Mouse (Mus musculus): ENCODE results near the gene Nat9. TPM values are rescaled to one million over a fixed set of nuclear protein-coding genes. Genes with fewer than 3 reads are reported as not detected.

The Nat9 gene
- polyA plus RNA-seq, 1 experiment from 2014 or later: 24.1 TPM

GRCm38 (mm10) chr11:115226811-115227491 lies 39.3 kb upstream of the Nat9 start:
- Histone ChIP-seq H3K27me3 (peaks cover 5% of the 10 kb centered on the region), H3K27ac (replicated peaks) (peak overlapping the region; percentile 52), H3K4me1 (replicated peaks) (peaks cover 89% of the 10 kb centered on the region)

DNA sequence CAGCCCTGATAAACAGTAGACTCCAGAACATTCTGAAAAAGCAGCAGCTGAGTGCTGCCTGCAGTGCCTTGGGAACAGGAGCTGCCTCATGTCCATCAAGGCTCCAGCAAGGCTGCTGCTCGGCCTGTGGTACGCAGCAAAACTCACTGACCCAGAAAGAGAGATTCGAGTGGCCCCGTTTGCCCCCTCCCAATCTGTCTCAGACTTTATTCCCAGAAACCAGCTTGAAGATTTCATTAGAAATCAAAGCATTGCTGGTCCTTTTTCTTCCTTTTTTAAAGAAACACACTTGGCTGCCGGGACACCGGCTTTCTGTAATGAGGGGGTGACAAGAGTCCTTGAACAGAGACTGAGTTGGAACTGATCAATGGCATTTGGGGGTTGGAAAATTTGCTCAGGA lies 37.6 kb upstream of the Nat9 start:
- no peak overlapping the region for H3K27ac ChIP-seq (replicated peaks)
- 69% methylated on average over 6 of the region's 6 CpGs for WGBS
- peaks cover 80% of the 10 kb centered on the region for H3K4me1 ChIP-seq (replicated peaks)
- H3K9me3 ChIP-seq: no peaks in the 10 kb centered on the region
- no peak overlapping the region for H3K9ac ChIP-seq
- no peaks in the 10 kb centered on the region for H3K36me3 ChIP-seq
- H3K4me2 ChIP-seq: no peak overlapping the region
- H3K4me3 ChIP-seq: no peak overlapping the region
- ATAC-seq (ENCODE audit: low read depth): no peak
- peaks cover 5% of the 10 kb centered on the region for H3K27me3 ChIP-seq

More at GRCm38 (mm10) chr11:115226811-115227491, 39.3 kb upstream of the Nat9 start:
- Histone ChIP-seq H3K4me2 (no peak overlapping the region), H3K9ac (0 out of 2 replicates have a peak overlapping the region, but pooled peaks have one; percentile 17), H3K4me3 (no peak overlapping the region), H3K36me3 (no peaks in the 10 kb centered on the region), H3K9me3 (no peaks in the 10 kb centered on the region)
- 33% methylated on average over 14 of the region's 14 CpGs for WGBS
- ATAC-seq (ENCODE audit: low read depth): 0 out of 2 replicates have a peak, but pooled peaks have one; percentile 28

GRCm38 (mm10) chr11:115224889-115225288 lies 37.2 kb upstream of the Nat9 start:
- no peak overlapping the region for H3K9ac ChIP-seq
- ATAC-seq (ENCODE audit: low read depth): no peak
- no peak overlapping the region for H3K4me3 ChIP-seq
- no peaks in the 10 kb centered on the region for H3K9me3 ChIP-seq
- H3K36me3 ChIP-seq: no peaks in the 10 kb centered on the region
- 40% methylated on average over 8 of the region's 8 CpGs for WGBS
- H3K27ac ChIP-seq (replicated peaks): no peak overlapping the region
- H3K4me2 ChIP-seq: no peak overlapping the region
- peaks cover 78% of the 10 kb centered on the region for H3K4me1 ChIP-seq (replicated peaks)
- H3K27me3 ChIP-seq: peaks cover 5% of the 10 kb centered on the region

- WGBS: 79% methylated on average over 6 of the region's 6 CpGs
- no peak overlapping the region for H3K27ac ChIP-seq (replicated peaks)
- H3K9me3 ChIP-seq: no peaks in the 10 kb centered on the region
- H3K27me3 ChIP-seq: peaks cover 14% of the 10 kb centered on the region
- peaks cover 68% of the 10 kb centered on the region for H3K4me1 ChIP-seq (replicated peaks)
- H3K36me3 ChIP-seq: no peaks in the 10 kb centered on the region
- no peak overlapping the region for H3K9ac ChIP-seq
- H3K4me3 ChIP-seq: no peak overlapping the region
- no peak overlapping the region for H3K4me2 ChIP-seq
- no peak for ATAC-seq (ENCODE audit: low read depth)
Measured at GRCm38 (mm10) chr11:115223877-115224276, 36.2 kb upstream of the Nat9 start.

DNA sequence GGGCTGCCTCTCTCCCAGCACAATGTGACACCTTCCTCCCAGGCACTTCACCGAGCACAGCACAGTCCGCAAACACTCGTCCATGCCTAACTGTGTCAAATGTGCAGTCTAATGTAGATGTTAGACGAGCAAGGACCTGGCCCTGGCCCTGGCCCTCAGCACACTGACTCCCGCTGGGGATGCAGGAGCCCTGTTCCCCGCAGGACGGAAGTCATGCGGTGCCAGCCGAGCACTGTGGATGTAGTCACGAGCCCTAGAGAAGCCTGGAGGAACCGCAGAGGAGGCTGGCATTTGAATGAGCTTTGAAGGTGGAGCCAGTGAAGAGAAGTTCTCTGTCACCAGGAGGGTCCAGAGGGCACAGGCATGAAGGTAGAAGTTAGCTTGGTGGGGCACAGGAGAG lies 35.8 kb upstream of the Nat9 start:
- H3K27ac ChIP-seq (replicated peaks): no peak overlapping the region
- H3K9me3 ChIP-seq: no peaks in the 10 kb centered on the region
- peaks cover 14% of the 10 kb centered on the region for H3K27me3 ChIP-seq
- no peaks in the 10 kb centered on the region for H3K36me3 ChIP-seq
- ATAC-seq (ENCODE audit: low read depth): no peak
- H3K4me3 ChIP-seq: no peak overlapping the region
- WGBS: 69% methylated on average over 11 of the region's 11 CpGs
- H3K4me2 ChIP-seq: no peak overlapping the region
- peaks cover 64% of the 10 kb centered on the region for H3K4me1 ChIP-seq (replicated peaks)
- no peak overlapping the region for H3K9ac ChIP-seq

DNA sequence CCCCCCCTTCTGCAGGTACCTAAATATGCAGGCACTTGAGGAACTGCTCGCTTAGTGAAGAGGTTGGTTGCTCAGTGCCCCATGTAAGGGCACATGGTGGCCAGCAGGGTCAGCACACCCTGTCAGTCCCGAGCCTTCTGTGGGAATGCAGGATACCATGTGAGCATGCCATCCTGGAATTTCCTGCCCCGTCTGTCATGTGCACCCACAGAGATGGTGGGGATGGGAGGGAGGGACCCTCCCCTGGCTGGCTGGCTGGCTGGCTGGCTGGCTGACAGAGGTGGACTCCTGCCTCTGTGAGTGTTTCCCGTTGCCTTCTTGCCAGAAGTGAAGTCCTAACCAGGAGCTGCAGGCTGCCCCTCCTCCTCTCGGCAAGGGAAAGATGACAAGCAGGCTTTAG lies 34.9 kb upstream of the Nat9 start:
- Histone ChIP-seq H3K4me3 (no peak overlapping the region), H3K4me2 (no peak overlapping the region), H3K27ac (replicated peaks) (no peak overlapping the region), H3K4me1 (replicated peaks) (peaks cover 64% of the 10 kb centered on the region), H3K36me3 (no peaks in the 10 kb centered on the region), H3K9ac (no peak overlapping the region), H3K9me3 (no peaks in the 10 kb centered on the region), H3K27me3 (peaks cover 14% of the 10 kb centered on the region)
- ATAC-seq (ENCODE audit: low read depth): no peak
- 49% methylated on average over 5 of the region's 5 CpGs for WGBS

- no peak overlapping the region for H3K27ac ChIP-seq (replicated peaks)
- no peak overlapping the region for H3K4me2 ChIP-seq
- H3K4me1 ChIP-seq (replicated peaks): peaks cover 64% of the 10 kb centered on the region
- WGBS: 54% methylated on average over 12 of the region's 12 CpGs
- H3K27me3 ChIP-seq: peaks cover 14% of the 10 kb centered on the region
- no peak for ATAC-seq (ENCODE audit: low read depth)
- no peak overlapping the region for H3K9ac ChIP-seq
- H3K9me3 ChIP-seq: no peaks in the 10 kb centered on the region
- H3K36me3 ChIP-seq: no peaks in the 10 kb centered on the region
- no peak overlapping the region for H3K4me3 ChIP-seq
Measured at GRCm38 (mm10) chr11:115222077-115222476, 34.4 kb upstream of the Nat9 start.

DNA sequence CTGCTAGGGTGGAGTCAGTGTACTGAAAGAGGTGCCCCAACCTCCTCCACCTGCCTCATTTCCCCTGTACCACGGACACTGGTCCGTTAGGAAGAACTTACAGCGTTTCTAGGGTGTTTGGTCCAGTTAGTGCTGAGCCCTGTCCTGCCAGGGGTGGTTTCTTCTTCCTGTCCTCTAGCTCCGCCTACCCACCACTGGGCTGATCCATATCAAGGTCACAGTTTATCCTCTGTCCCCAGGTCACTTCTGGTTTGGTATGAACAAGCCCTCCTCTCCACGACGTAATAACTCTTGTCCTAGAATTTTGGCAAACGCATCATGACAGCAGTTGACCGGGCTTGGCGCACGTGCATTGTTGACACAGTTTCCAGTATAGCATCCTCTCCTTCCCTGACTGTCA lies 32.0 kb upstream of the Nat9 start:
- H3K4me1 ChIP-seq (replicated peaks): peaks cover 45% of the 10 kb centered on the region
- no peak overlapping the region for H3K9ac ChIP-seq
- no peak for ATAC-seq (ENCODE audit: low read depth)
- WGBS: 92% methylated on average over 10 of the region's 10 CpGs
- H3K4me2 ChIP-seq: no peak overlapping the region
- no peak overlapping the region for H3K27ac ChIP-seq (replicated peaks)
- no peaks in the 10 kb centered on the region for H3K9me3 ChIP-seq
- H3K36me3 ChIP-seq: 0 out of 2 replicates have a peak, but pooled peaks cover 4% of the 10 kb centered on the region
- H3K27me3 ChIP-seq: peaks cover 14% of the 10 kb centered on the region
- no peak overlapping the region for H3K4me3 ChIP-seq

DNA sequence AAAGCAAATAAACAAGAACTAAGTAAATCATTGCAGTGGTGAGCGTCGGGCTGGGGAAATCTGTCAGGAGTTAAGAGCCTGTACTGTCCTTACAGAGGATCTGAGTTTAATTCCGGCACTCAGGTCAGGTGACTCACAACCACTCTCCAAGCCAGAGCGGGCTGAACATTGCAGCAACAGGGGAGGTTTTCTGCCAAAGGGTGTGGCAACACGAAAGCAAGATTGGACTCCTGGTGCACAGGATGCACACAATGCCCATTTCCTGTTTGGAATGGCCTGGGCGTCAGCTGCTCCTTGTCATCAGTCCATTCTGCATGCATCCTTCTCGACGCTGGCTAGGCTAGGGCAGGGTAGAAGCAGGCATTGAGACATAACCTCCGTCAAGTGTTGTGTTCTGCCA lies 31.6 kb upstream of the Nat9 start:
- H3K4me1 ChIP-seq (replicated peaks): peaks cover 44% of the 10 kb centered on the region
- no peak overlapping the region for H3K4me3 ChIP-seq
- no peaks in the 10 kb centered on the region for H3K9me3 ChIP-seq
- H3K36me3 ChIP-seq: 0 out of 2 replicates have a peak, but pooled peaks cover 4% of the 10 kb centered on the region
- H3K9ac ChIP-seq: no peak overlapping the region
- H3K4me2 ChIP-seq: no peak overlapping the region
- no peak overlapping the region for H3K27ac ChIP-seq (replicated peaks)
- ATAC-seq (ENCODE audit: low read depth): no peak
- WGBS: 82% methylated on average over 9 of the region's 9 CpGs
- peaks cover 14% of the 10 kb centered on the region for H3K27me3 ChIP-seq

DNA sequence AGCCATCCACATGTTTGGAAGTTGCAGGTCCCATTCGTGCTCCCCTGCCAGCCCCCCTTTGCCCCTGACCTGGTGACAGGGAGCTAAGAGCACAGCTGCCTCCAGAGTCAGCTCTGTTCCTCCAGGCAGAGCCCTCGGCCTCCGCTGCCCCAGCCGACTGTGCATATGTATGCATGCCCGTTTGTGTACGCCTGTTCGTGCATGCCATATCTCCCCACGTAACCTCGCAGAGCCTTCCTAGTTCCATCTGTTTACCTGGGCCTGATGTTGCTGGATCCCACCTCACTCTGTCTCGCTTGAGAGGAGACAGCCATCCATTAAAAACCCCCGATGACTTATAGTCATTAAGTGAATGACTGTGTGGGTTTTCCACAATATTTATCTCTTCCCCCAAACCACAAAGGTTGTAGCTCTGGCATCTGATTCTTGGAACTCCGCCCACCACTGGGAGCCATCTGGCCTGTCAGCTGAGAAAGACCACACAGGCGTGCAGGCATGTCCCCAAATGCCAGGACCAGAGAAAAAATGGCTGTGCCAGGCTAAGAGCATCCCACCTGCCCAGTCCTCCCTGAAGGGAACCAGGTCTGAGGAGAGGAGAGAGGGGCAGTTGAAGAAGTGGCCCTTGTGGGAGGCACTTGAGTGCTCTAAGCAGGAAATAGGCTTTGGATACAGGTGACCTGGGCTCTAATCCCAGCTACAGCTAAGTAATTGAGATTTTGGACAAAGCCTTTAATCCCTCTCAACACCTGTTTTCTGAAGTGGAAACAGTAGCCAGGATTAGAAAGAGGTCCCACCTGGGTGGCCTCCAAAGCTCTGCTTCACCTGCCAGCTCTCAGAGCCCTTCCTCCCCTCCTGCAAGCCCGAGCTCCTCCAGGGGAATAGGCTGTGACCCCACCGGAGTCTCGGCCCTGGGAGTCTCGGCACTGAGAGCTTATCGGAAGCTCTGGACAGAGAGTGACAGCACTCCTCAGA lies 30.1 kb upstream of the Nat9 start:
- WGBS: 52% methylated on average over 18 of the region's 18 CpGs
- Histone ChIP-seq H3K27ac (replicated peaks) (peak overlapping the region; percentile 46; the same call in 1 of the 2 replicates), H3K9ac (no peak overlapping the region), H3K4me1 (replicated peaks) (peaks cover 34% of the 10 kb centered on the region), H3K27me3 (0 out of 2 replicates have a peak, but pooled peaks cover 9% of the 10 kb centered on the region), H3K4me2 (no peak overlapping the region), H3K4me3 (no peak overlapping the region), H3K36me3 (0 out of 2 replicates have a peak, but pooled peaks cover 4% of the 10 kb centered on the region), H3K9me3 (no peaks in the 10 kb centered on the region)
- peak; percentile 44 for ATAC-seq (ENCODE audit: low read depth)

DNA sequence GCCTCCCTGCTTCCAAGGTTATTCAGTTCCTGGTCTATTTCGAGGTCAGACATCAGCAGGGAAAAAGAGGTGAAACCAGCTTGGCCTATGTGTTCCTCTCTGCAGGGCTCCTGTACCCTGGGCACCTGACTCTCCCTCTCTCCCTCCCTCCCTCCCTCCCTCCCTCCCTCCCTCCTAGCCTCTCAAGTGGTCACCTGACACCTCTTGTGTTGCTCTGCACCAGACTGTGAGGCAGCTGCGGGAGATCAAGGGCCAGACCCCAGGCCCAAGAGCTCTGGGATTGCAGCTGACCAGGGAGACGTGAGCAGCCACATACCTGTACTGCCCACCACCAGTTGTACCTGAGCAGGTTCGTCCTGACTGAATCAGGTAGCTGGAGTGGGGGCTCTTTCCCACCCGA lies 27.5 kb upstream of the Nat9 start:
- Histone ChIP-seq H3K4me2 (no peak overlapping the region), H3K4me3 (no peak overlapping the region), H3K27me3 (0 out of 2 replicates have a peak, but pooled peaks cover 9% of the 10 kb centered on the region), H3K9me3 (no peaks in the 10 kb centered on the region), H3K4me1 (replicated peaks) (peaks cover 31% of the 10 kb centered on the region), H3K36me3 (0 out of 2 replicates have a peak, but pooled peaks cover 4% of the 10 kb centered on the region), H3K9ac (no peak overlapping the region), H3K27ac (replicated peaks) (no peak overlapping the region)
- 40% methylated on average over 5 of the region's 5 CpGs for WGBS
- ATAC-seq (ENCODE audit: low read depth): no peak

- H3K27me3 ChIP-seq: no peaks in the 10 kb centered on the region
- H3K27ac ChIP-seq (replicated peaks): no peak overlapping the region
- H3K4me1 ChIP-seq (replicated peaks): peaks cover 40% of the 10 kb centered on the region
- no peaks in the 10 kb centered on the region for H3K9me3 ChIP-seq
- WGBS: 58% methylated on average over 13 of the region's 13 CpGs
- ATAC-seq (ENCODE audit: low read depth): no peak
- H3K4me2 ChIP-seq: no peak overlapping the region
- no peak overlapping the region for H3K9ac ChIP-seq
- peaks cover 24% of the 10 kb centered on the region for H3K36me3 ChIP-seq
- no peak overlapping the region for H3K4me3 ChIP-seq
Measured at GRCm38 (mm10) chr11:115212116-115212515, 24.5 kb upstream of the Nat9 start.
